Mouse (Mus musculus): ENCODE measurements at regions not wholly inside any gene's neighbourhood (a gene's known extent, or its start where the extent isn't known, plus 50 kb on each side); places are given as distances from the start of the nearest gene placed in this dataset.

DNA sequence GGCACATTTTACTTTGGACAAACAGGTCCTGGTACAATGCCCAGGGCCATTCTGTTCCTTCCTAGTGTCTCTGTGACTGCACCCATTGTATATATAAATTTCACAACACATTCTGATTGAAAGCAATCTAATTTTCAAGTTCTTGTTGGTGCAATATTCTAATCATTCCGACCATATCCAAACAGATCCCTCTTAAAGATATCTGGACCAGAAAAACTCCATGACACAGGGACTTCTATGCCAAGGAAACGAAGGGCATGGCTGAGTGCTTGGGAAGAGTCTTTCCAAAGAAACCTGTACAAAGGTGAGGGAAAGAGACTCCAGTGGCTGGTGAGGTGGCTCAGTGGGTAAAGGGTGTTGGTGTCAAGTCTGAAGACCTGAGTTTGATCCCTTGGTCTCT, 337.8 kb downstream of the Pmp22 start:
- Histone ChIP-seq H3K4me1 (ENCODE audit: control insufficient read depth, insufficient read depth, low read length) (no peaks in the 10 kb centered on the region), H3K27ac (ENCODE audit: control insufficient read depth, insufficient read depth, low read depth, low read length, poor library complexity) (no peak overlapping the region), H3K4me3 (replicated peaks; ENCODE audit: control insufficient read depth, low read depth, low read length) (no peak overlapping the region)
- WGBS: 63% methylated on average over 2 of the region's 2 CpGs
- TF ChIP-seq CTCF (IDR thresholded peaks at IDR 0.05; ENCODE audit: control insufficient read depth, insufficient read depth, low read length) (no peak), POLR2A (IDR thresholded peaks at IDR 0.05; ENCODE audit: borderline replicate concordance, control insufficient read depth, low read depth, low read length) (no peak)

DNA sequence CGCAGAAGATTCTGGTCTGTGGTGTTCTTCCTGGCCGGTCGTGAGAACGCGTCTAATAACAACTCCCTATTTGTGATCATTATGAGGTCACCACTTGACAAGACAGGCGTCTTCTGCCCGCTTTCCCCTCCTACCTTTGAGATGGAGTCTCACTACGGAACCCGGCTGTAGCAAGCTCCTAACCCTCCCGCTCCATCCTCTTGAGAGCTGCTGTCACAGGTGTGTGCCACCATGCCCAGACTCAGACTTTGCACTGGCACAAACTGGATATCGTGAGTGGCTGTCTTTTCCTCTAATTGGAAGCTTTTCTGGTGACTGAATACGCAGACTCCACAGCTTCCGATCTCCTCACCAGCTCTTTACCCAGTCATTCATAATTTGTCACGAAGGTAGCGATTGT, 346.0 kb downstream of the Pmp22 start:
- no peak overlapping the region for H3K27ac ChIP-seq (ENCODE audit: control insufficient read depth, insufficient read depth, low read depth, low read length, poor library complexity)
- 86% methylated on average over 15 of the region's 15 CpGs for WGBS
- no peak for TF ChIP-seq POLR2A (IDR thresholded peaks at IDR 0.05; ENCODE audit: borderline replicate concordance, control insufficient read depth, low read depth, low read length)
- TF ChIP-seq CTCF (IDR thresholded peaks at IDR 0.05; ENCODE audit: control insufficient read depth, insufficient read depth, low read length): no peak
- no peak overlapping the region for H3K4me3 ChIP-seq (replicated peaks; ENCODE audit: control insufficient read depth, low read depth, low read length)
- H3K4me1 ChIP-seq (ENCODE audit: control insufficient read depth, insufficient read depth, low read length): no peaks in the 10 kb centered on the region

DNA sequence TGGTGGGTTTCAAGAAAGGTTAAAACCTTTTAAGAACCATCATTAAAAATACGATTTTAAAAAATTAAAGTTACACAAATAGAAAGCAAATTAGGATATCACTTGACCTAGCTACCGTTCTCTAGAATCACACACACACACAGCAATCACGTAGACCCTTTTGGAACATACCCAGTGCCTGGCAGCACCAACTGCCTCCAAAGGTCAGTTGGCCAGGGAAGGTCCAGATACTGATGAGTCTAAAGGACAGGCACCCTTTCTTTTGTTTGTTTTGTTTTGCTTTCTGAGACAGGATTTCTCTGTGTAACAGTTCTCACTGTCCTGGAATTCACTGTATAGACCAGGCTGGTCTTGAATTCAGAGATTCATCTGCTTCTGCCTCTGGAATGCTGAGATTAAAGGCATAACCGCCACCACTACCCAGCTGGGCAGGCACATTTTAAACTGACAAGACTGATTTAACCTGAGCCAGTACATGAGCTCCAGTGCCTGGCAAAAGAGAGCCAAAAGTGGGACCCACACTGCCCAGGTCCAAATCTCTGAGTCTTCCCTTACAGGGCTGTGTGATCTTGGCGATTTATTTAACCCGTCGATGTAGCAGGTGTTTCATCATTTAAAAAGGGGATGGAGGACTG, 353.0 kb downstream of the Pmp22 start:
- Histone ChIP-seq H3K4me1 (ENCODE audit: control insufficient read depth, insufficient read depth, low read length) (no peaks in the 10 kb centered on the region), H3K4me3 (replicated peaks; ENCODE audit: control insufficient read depth, low read depth, low read length) (no peak overlapping the region), H3K27ac (ENCODE audit: control insufficient read depth, insufficient read depth, low read depth, low read length, poor library complexity) (no peak overlapping the region)
- WGBS: 80% methylated on average over 7 of the region's 7 CpGs
- TF ChIP-seq POLR2A (IDR thresholded peaks at IDR 0.05; ENCODE audit: borderline replicate concordance, control insufficient read depth, low read depth, low read length): no peak
- TF ChIP-seq CTCF (IDR thresholded peaks at IDR 0.05; ENCODE audit: control insufficient read depth, insufficient read depth, low read length): no peak

DNA sequence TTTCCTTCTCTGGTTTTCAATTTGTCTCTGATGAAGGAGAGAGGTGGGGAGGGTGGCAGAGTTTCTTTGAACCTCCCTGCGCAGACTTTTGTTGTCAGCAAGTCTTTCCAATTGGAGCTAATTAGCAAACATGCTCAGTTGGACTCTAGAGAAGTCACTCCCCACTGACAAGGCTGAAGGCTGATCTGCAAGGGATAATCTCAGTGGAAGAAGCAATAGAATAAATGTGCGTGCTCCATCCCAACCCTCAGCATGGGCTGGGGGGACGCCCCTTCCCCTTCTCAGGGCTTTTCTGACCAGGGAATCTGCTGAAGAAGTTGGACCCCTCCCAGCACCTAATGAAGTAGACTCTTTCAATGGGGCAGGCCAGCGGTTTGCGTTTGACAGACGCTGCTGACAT, 353.8 kb downstream of the Pmp22 start:
- TF ChIP-seq POLR2A (IDR thresholded peaks at IDR 0.05; ENCODE audit: borderline replicate concordance, control insufficient read depth, low read depth, low read length): no peak
- no peak for TF ChIP-seq CTCF (IDR thresholded peaks at IDR 0.05; ENCODE audit: control insufficient read depth, insufficient read depth, low read length)
- Histone ChIP-seq H3K4me3 (replicated peaks; ENCODE audit: control insufficient read depth, low read depth, low read length) (no peak overlapping the region), H3K4me1 (ENCODE audit: control insufficient read depth, insufficient read depth, low read length) (no peaks in the 10 kb centered on the region), H3K27ac (ENCODE audit: control insufficient read depth, insufficient read depth, low read depth, low read length, poor library complexity) (no peak overlapping the region)
- WGBS: 71% methylated on average over 6 of the region's 6 CpGs

DNA sequence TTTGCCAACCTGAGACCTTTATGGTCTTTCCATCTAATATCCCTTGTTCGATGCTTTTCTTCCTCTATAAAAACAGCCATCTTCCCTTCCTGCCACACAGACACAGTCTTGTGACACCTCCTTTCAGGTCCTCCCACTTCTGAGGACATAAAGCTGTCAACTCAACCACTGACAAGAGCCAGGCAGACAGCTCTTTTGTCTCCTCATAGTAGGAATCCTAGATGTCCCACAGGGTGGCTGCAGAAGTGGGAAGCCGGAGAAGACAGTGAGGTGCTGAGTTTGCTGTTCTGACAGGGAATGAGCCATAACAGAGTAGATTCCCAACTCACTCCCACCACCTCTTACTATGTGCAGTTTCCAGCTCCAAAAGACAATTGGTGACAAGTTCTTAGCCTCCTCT, 358.4 kb downstream of the Pmp22 start:
- 34% methylated on average over 2 of the region's 2 CpGs for WGBS
- no peaks in the 10 kb centered on the region for H3K4me1 ChIP-seq (ENCODE audit: control insufficient read depth, insufficient read depth, low read length)
- no peak overlapping the region for H3K27ac ChIP-seq (ENCODE audit: control insufficient read depth, insufficient read depth, low read depth, low read length, poor library complexity)
- TF ChIP-seq POLR2A (IDR thresholded peaks at IDR 0.05; ENCODE audit: borderline replicate concordance, control insufficient read depth, low read depth, low read length): no peak
- TF ChIP-seq CTCF (IDR thresholded peaks at IDR 0.05; ENCODE audit: control insufficient read depth, insufficient read depth, low read length): no peak
- no peak overlapping the region for H3K4me3 ChIP-seq (replicated peaks; ENCODE audit: control insufficient read depth, low read depth, low read length)

DNA sequence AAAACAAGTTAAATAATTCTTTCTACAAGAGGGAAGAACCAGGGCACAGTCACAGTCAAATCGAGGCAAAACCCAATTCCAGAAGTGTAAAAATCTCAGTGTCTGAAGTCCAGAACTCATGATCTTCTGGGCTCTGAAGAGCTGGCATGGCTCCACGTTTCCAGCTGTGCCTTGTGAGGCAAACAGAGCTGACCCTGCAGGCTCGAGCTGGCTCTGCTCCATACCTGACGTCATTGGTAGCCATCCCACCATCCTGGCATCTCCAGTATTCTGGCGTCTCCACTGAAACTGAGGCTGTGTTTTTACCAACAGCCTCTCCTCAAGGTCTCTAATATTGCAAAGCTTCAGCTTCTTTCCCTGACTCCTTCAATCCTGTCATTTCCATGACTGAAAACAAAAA, 373.4 kb downstream of the Pmp22 start:
- WGBS: 67% methylated on average over 5 of the region's 5 CpGs
- TF ChIP-seq POLR2A (IDR thresholded peaks at IDR 0.05; ENCODE audit: borderline replicate concordance, control insufficient read depth, low read depth, low read length): no peak
- H3K27ac ChIP-seq (ENCODE audit: control insufficient read depth, insufficient read depth, low read depth, low read length, poor library complexity): no peak overlapping the region
- no peaks in the 10 kb centered on the region for H3K4me1 ChIP-seq (ENCODE audit: control insufficient read depth, insufficient read depth, low read length)
- no peak overlapping the region for H3K4me3 ChIP-seq (replicated peaks; ENCODE audit: control insufficient read depth, low read depth, low read length)

DNA sequence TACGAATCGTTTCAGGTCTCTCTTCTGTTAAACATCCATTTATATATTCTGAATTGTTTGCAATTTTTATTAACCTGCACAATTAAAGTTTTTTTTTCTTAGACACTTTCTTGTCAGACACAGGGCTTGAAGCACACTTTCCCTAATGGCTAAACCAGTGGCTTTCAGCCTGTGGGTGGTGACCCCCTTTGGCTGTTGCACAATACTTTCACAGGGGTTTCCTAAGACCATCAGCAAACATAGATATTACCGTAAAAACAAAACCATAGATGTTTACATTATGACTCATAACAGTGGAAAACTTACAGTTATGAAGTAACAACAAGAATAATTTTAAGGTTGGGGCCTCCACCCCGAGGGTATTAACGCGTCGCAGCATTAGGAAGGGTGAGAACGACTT, 378.6 kb downstream of the Pmp22 start:
- Histone ChIP-seq H3K27ac (ENCODE audit: control insufficient read depth, insufficient read depth, low read depth, low read length, poor library complexity) (no peak overlapping the region), H3K4me3 (replicated peaks; ENCODE audit: control insufficient read depth, low read depth, low read length) (no peak overlapping the region), H3K4me1 (ENCODE audit: control insufficient read depth, insufficient read depth, low read length) (no peaks in the 10 kb centered on the region)
- WGBS: 85% methylated on average over 8 of the region's 8 CpGs
- TF ChIP-seq POLR2A (IDR thresholded peaks at IDR 0.05; ENCODE audit: borderline replicate concordance, control insufficient read depth, low read depth, low read length) (no peak), CTCF (IDR thresholded peaks at IDR 0.05; ENCODE audit: control insufficient read depth, insufficient read depth, low read length) (no peak)

DNA sequence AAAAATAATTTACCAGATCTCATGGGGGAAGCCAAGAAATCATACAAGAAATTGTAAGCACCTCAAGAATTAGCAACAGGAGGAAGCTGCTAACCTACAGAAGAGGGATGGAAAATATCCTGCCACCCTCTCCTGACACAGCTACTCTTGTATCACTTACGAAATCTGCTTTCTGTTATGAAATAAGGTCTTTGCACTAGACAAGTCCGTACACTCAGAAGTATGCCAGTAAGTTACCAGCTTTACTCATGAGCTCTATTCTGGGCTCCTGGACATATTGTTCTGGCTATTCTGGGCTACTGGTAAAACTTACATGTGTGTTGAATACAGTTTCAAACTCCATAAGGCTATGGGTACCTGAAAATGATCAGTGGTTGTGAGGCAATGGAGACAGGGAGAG, 379.9 kb downstream of the Pmp22 start:
- Histone ChIP-seq H3K4me3 (replicated peaks; ENCODE audit: control insufficient read depth, low read depth, low read length) (no peak overlapping the region), H3K27ac (ENCODE audit: control insufficient read depth, insufficient read depth, low read depth, low read length, poor library complexity) (no peak overlapping the region), H3K4me1 (ENCODE audit: control insufficient read depth, insufficient read depth, low read length) (no peaks in the 10 kb centered on the region)
- no peak for TF ChIP-seq CTCF (IDR thresholded peaks at IDR 0.05; ENCODE audit: control insufficient read depth, insufficient read depth, low read length)
- WGBS: 70% methylated on average over 2 of the region's 2 CpGs

DNA sequence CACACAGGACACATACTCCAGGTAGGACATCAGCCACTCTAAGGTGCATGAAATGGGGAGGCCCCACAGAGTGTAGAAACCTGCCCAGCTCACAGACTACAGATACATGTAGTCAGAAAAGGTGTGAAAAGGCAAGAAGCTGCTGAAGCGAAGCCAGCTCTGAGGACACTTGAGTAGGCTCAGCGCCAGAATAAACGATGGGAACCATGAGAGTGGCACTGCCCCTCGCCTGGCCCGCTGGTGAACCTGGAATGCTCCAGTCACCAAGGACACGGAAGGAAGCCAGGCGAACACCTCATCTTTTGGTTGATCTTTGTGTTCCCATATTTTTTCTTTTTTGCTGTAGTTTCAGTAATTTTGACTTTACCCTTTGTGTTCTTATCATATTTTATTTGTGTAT, 381.8 kb downstream of the Pmp22 start:
- Histone ChIP-seq H3K27ac (ENCODE audit: control insufficient read depth, insufficient read depth, low read depth, low read length, poor library complexity) (no peak overlapping the region), H3K4me3 (replicated peaks; ENCODE audit: control insufficient read depth, low read depth, low read length) (no peak overlapping the region), H3K4me1 (ENCODE audit: control insufficient read depth, insufficient read depth, low read length) (no peaks in the 10 kb centered on the region)
- no peak for TF ChIP-seq POLR2A (IDR thresholded peaks at IDR 0.05; ENCODE audit: borderline replicate concordance, control insufficient read depth, low read depth, low read length)
- TF ChIP-seq CTCF (IDR thresholded peaks at IDR 0.05; ENCODE audit: control insufficient read depth, insufficient read depth, low read length): no peak
- 78% methylated on average over 7 of the region's 7 CpGs for WGBS

Measured in bone marrow, adult 2 months (tissue).